Mouse (Mus musculus) hindbrain, embryonic 12.5 days (tissue): ENCODE measurements around the gene Retsat. TPM values are rescaled to one million over a fixed set of nuclear protein-coding genes. Genes with fewer than 3 reads are reported as not detected.

Experiments
- ATAC-seq: fragments of 200-750 bp; cut with Nextera tagmentation; 2 replicates; pipeline ENCODE4 v1.8.0; 2017; ENCODE audit warnings: moderate TSS enrichment; ENCODE audit not compliant: low FRiP score
- H3K27ac ChIP-seq: fragments of 300-500 bp; sonication (generic); 2 replicates; pipeline ENCODE4 v1.5.1; 2016; ENCODE audit warnings: mild to moderate bottlenecking
- H3K27me3 ChIP-seq: fragments of 300-500 bp; sonication (generic); 2 replicates; pipeline ENCODE4 v1.6.1; 2016; ENCODE audit warnings: mild to moderate bottlenecking
- H3K36me3 ChIP-seq: fragments of 300-500 bp; sonication (generic); 2 replicates; pipeline ENCODE4 v1.6.1; 2016; ENCODE audit warnings: mild to moderate bottlenecking
- H3K4me1 ChIP-seq: fragments of 300-500 bp; sonication (generic); 2 replicates; pipeline ENCODE4 v1.6.1; 2016
- H3K4me2 ChIP-seq: fragments of 300-500 bp; sonication (generic); replicated peaks from 2 replicates; pipeline ENCODE4 v1.6.1; 2016; ENCODE audit warnings: mild to moderate bottlenecking
- H3K4me3 ChIP-seq: fragments of 300-500 bp; sonication (generic); 2 replicates; pipeline ENCODE4 v1.5.1; 2016; ENCODE audit warnings: mild to moderate bottlenecking
- H3K9ac ChIP-seq: fragments of 300-500 bp; sonication (generic); 2 replicates; pipeline ENCODE4 v1.6.1; 2016; ENCODE audit warnings: mild to moderate bottlenecking, moderate library complexity
- H3K9me3 ChIP-seq: fragments of 300-500 bp; sonication (generic); replicated peaks from 2 replicates; pipeline ENCODE4 v1.6.1; 2016; ENCODE audit warnings: mild to moderate bottlenecking
- WGBS: fragments of 180-500 bp; shearing (Covaris S2); methylation state at CpG from one replicate; pipeline ENCODE4 v1.1.7; 2016; 5-methylcytosine and 5-hydroxymethylcytosine counted together
- polyA plus RNA-seq: library from polyadenylated mRNA; unstranded; fragments of >200 nt; fragmentation: Nextera tagmentation; extraction: Ambion mirVana; gene quantifications from 2 replicates; pipeline ENCODE4 v1.2.1, GENCODE M21; 2016

Retsat gene
- polyA plus RNA-seq, 1 experiment from 2014 or later, result 5.8 TPM

DNA sequence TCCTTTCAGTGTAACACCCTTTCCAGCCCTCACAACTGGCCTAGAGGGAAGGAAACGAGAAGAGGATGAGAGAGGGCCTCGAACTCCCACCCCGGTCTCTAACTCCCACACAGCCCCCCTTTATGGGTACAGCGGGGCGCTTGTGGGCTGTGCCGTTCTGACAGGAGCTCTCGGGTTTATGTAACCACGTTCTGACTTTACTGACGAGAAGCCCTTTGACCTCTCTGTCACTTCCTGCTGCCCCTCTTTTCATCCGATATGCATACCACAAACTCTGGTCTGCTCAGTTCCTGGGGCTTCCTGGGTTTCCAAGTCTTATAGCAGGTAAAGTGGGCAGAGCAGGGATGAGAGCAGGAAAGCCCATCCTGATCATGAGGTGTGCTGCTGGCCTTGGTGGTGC, 36.0 kb downstream of the Retsat start:
- Histone ChIP-seq H3K27me3 (no peaks in the 10 kb centered on the region), H3K4me1 (no peaks in the 10 kb centered on the region), H3K36me3 (peaks cover 26% of the 10 kb centered on the region; the same call in 1 of the 2 replicates), H3K4me3 (no peak overlapping the region), H3K4me2 (no peak overlapping the region), H3K9me3 (no peaks in the 10 kb centered on the region), H3K9ac (no peak overlapping the region), H3K27ac (no peak overlapping the region)
- ATAC-seq, result no peak
- WGBS, result 76% methylated on average over 10 of the region's 10 CpGs

DNA sequence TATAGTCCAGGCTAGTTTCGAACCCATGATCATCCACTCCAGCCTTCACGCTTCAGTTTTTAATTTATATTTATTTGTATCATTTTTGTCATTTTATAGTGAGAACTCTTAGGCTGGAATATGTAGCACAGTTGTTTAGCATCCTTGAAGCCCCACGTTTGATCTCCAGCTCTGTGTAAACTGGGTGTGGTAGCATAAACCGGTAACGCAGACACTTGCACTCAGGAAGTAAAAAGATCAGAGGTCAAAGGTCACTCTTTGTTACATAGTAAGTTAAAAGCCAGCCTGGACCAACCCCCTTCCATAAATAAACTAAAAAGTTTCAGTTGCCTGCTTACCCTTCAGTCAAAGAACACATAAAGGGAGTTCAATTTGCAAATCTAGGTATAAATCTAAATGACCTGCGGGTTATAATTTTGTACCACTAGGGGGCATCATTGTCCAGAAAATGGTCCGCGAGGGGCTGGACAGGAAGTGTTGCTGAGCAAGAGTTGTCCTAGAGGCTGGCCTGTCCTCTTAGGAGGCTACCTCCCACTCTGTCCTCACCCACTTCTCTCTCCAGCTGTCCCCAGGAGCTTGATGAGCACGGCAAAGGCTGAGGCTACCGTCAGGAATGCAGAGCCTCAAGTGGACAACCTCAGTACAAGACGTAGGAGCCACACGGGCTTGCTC, 37.6 kb downstream of the Retsat start:
- Histone ChIP-seq H3K4me3 (no peak overlapping the region), H3K36me3 (peaks cover 13% of the 10 kb centered on the region; the same call in 1 of the 2 replicates), H3K27ac (no peak overlapping the region), H3K4me1 (no peaks in the 10 kb centered on the region), H3K9ac (no peak overlapping the region), H3K4me2 (no peak overlapping the region), H3K9me3 (no peaks in the 10 kb centered on the region), H3K27me3 (no peaks in the 10 kb centered on the region)
- peak; percentile 60; the same call in 1 of the 2 replicates for ATAC-seq
- WGBS, result 52% methylated on average over 12 of the region's 12 CpGs

DNA sequence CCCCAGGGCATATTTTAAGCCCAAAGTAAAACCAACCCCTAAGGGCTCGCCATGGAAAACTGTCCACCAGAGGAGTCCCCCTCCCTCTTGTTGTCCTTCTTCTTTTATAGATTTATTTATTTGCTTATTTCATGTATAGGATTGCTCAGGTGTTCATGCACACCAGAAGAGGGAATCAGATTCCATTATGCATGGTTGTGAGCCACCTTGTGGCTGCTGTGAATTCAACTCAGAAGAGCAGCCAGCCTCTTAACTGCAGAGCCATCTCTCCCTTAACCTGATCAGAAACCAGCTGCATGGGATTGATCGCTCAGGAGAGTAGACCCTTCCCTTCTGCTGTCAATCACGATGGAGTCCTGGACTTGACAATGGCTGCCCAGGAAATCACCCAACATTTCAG, 38.7 kb downstream of the Retsat start:
- Histone ChIP-seq H3K4me1 (no peaks in the 10 kb centered on the region), H3K9me3 (no peaks in the 10 kb centered on the region), H3K27ac (no peak overlapping the region), H3K9ac (no peak overlapping the region), H3K4me3 (no peak overlapping the region), H3K36me3 (peaks cover 3% of the 10 kb centered on the region; the same call in 1 of the 2 replicates), H3K4me2 (no peak overlapping the region), H3K27me3 (no peaks in the 10 kb centered on the region)
- WGBS, result 83% methylated on average over 3 of the region's 3 CpGs
- ATAC-seq, result no peak

DNA sequence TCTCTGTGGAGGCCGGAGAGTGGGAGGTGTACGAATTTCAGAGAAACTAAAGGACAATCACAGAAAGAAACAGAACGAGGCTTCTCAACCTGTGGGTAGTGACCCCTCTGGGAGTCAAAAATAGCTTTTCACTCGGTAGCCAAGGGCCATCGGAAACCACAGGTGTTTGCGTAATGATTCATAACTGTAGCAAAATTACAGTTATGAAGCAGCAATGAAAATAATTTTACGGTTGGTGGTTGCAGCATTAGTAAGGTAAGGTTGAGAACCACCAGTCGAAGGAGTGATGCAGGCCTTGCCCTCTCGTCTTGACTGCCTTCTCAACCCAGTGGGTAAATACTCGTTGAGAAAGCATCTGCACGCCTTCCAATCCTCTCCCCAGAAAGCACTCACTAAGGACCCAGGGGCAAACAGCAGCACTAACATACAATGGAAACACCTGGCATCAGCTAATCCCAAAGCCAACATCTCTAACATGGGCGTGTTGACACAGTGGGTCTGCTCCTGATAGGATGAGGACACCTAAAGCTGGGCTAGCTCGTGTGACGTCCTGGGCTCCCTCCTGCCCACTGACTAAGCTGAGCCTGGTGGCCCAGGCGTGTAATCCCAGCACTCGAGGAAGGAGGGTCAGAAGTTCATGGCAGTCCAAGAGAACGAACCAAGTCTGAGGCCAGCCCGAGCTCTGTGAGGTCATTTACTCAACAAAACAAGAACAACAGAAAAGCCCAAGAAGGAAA, 43.1 kb downstream of the Retsat start:
- H3K36me3 ChIP-seq, result no peaks in the 10 kb centered on the region
- WGBS, result 84% methylated on average over 18 of the region's 18 CpGs
- no peak overlapping the region for H3K4me3 ChIP-seq

DNA sequence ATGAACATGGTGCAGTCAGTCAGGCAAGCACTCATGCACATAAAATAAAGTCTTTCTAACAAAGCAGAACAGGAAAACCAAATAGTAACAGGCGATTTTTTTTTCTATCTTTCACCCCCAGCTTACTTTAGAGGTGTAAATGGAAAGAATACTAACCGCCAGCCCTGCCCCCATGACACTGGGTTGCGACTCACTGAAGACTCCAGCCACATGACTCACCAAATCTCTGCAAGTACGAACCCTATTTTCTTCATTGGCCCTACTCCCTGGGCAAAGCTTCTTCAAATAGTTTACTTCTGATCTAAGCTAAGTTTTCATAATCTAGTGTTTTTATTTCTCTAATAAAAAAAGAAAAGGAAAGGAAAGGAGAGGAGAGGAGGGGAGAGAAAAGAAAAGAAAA, 46.3 kb downstream of the Retsat start:
- Histone ChIP-seq H3K4me3 (no peak overlapping the region), H3K27ac (no peak overlapping the region), H3K9me3 (no peaks in the 10 kb centered on the region), H3K36me3 (no peaks in the 10 kb centered on the region), H3K27me3 (no peaks in the 10 kb centered on the region), H3K9ac (no peak overlapping the region), H3K4me2 (no peak overlapping the region), H3K4me1 (peaks cover 7% of the 10 kb centered on the region; the same call in 1 of the 2 replicates)
- WGBS, result 87% methylated on average over 4 of the region's 4 CpGs
- no peak for ATAC-seq

More for the DNA sequence above, 43.1 kb downstream of the Retsat start:
- Histone ChIP-seq H3K27ac (no peak overlapping the region), H3K4me1 (no peaks in the 10 kb centered on the region), H3K27me3 (no peaks in the 10 kb centered on the region), H3K9ac (no peak overlapping the region), H3K4me2 (no peak overlapping the region), H3K9me3 (no peaks in the 10 kb centered on the region)
- no peak for ATAC-seq

DNA sequence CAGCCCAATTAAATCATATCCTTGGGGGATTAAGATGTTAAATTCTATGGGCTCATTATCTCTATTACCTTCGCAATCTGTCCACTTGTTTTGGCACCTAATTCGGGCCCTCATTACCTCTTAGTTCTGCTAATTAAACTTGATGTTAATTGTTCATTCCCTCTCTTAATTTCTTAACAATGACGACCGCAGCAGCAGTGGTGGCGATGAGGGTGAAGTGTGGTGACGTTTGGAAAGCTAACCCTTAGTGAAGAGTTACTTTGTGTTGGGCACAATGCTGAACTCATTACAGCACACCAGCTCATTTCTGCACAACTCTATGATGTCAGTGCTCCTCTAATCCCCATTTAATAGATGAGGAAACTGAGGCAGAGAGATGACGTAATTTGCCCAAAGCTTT, 47.1 kb downstream of the Retsat start:
- Histone ChIP-seq H3K4me3 (no peak overlapping the region), H3K4me2 (no peak overlapping the region), H3K36me3 (no peaks in the 10 kb centered on the region), H3K9me3 (no peaks in the 10 kb centered on the region), H3K4me1 (peaks cover 7% of the 10 kb centered on the region; the same call in 1 of the 2 replicates), H3K9ac (no peak overlapping the region), H3K27ac (no peak overlapping the region), H3K27me3 (no peaks in the 10 kb centered on the region)
- no peak for ATAC-seq
- 84% methylated on average over 7 of the region's 7 CpGs for WGBS

DNA sequence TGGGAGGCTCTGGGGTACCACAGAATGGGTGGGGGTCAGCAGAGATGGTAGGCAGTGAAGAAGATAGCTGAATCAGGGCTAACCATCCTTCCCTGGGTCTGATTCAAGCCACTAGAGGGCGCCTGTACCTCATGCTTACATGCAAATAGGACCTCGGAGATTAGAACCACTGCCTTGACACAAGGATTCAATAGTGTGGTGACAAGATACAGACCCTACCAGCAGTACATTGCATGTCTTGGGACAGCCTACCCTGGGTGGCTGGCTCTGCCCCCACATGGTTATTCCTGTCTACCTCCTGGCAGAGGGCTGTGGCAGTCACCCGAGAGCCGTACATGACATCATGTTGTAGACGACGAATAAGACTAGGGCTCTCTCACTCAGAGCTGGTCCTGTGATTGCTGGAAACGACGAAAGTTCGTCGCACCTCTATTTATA, 49.1 kb downstream of the Retsat start:
- Histone ChIP-seq H3K9ac (no peak overlapping the region), H3K27me3 (no peaks in the 10 kb centered on the region), H3K4me3 (no peak overlapping the region), H3K4me1 (peaks cover 7% of the 10 kb centered on the region; the same call in 1 of the 2 replicates), H3K36me3 (no peaks in the 10 kb centered on the region), H3K4me2 (no peak overlapping the region), H3K9me3 (no peaks in the 10 kb centered on the region), H3K27ac (no peak overlapping the region)
- ATAC-seq, result peak; percentile 69
- 62% methylated on average over 10 of the region's 10 CpGs for WGBS

DNA sequence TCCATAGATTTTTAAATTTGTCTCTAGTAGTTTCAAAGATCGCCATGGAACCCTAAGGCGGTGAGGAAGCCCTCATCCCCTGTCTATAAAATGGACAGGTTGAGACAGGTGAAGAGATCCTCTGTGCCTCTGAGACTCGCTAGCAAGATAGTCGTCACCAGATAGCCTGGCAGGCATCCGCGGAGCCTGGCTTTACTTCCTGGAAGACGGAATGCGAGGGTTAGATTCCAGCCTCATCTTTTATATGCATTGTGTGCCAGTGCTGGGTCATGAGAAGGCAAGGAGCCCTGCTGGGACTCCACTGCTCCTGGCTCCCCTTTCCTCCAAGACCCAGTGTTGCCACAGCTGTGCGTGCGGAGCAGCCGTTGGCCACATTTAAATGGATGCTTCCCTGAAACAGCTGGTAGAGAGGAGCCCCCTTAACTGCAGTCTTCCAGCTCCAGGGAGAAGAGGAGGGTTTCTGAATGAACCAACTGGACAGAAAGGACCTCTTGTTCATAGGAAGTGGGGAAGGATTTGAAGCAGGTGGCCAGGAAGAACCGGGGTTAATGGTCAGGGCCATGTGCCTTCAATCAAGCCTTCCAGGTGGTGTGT, 49.8 kb downstream of the Retsat start:
- Histone ChIP-seq H3K27me3 (no peaks in the 10 kb centered on the region), H3K4me2 (no peak overlapping the region), H3K27ac (no peak overlapping the region), H3K36me3 (no peaks in the 10 kb centered on the region), H3K9ac (no peak overlapping the region), H3K4me3 (no peak overlapping the region), H3K4me1 (peaks cover 7% of the 10 kb centered on the region; the same call in 1 of the 2 replicates), H3K9me3 (no peaks in the 10 kb centered on the region)
- 50% methylated on average over 12 of the region's 12 CpGs for WGBS
- no peak for ATAC-seq

DNA sequence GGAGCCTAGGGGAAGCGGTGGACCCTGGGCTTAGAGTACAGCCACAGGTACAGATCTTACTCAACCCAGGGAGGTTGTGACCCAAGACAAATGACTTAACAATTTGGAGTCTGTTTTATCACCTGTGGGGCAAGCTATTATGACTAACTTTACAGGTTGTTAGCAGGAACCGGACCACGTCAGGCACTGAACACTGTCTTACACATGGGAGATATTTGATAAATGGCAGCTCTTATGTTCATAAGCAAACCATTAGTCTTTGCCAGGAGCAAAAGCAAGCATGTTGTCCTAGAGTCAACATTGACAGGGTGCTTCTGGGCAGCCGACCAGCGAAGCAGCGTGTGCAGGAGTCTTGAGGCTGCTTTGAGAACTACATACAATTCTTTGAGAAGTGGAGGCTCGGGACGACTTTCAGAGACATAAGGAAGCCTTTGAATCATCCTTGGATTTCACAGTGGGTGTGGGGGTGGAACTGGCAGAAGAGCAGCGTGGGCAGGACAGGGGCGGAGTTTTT, 52.1 kb downstream of the Retsat start:
- Histone ChIP-seq H3K4me2 (no peak overlapping the region), H3K27me3 (no peaks in the 10 kb centered on the region), H3K9me3 (no peaks in the 10 kb centered on the region), H3K9ac (no peak overlapping the region), H3K36me3 (no peaks in the 10 kb centered on the region), H3K4me3 (no peak overlapping the region), H3K4me1 (peaks cover 12% of the 10 kb centered on the region; the same call in 1 of the 2 replicates), H3K27ac (no peak overlapping the region)
- no peak for ATAC-seq
- WGBS, result 77% methylated on average over 10 of the region's 10 CpGs

DNA sequence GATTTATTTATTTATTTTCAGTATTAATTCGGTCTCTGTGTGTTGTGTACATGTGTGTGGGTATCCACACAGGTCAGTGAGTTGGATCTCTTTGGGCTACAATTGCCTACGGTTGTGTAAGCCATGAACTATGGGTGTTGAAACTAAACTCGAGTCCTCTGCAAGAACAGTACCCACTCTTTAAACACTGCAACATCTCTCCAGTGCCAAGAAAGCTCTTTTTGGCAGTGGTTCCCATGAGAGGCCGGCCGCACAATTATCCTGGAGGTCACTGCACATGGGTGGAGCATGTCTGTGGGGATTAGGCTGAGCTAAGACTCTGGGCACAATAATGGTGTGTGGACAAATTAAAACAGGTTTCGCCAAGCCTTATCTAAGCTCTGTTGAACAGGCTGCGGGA, 55.1 kb downstream of the Retsat start:
- Histone ChIP-seq H3K27me3 (no peaks in the 10 kb centered on the region), H3K36me3 (no peaks in the 10 kb centered on the region), H3K9me3 (no peaks in the 10 kb centered on the region), H3K27ac (no peak overlapping the region), H3K9ac (no peak overlapping the region), H3K4me2 (no peak overlapping the region), H3K4me1 (peaks cover 15% of the 10 kb centered on the region; the same call in 1 of the 2 replicates), H3K4me3 (no peak overlapping the region)
- no peak for ATAC-seq
- 82% methylated on average over 7 of the region's 7 CpGs for WGBS

DNA sequence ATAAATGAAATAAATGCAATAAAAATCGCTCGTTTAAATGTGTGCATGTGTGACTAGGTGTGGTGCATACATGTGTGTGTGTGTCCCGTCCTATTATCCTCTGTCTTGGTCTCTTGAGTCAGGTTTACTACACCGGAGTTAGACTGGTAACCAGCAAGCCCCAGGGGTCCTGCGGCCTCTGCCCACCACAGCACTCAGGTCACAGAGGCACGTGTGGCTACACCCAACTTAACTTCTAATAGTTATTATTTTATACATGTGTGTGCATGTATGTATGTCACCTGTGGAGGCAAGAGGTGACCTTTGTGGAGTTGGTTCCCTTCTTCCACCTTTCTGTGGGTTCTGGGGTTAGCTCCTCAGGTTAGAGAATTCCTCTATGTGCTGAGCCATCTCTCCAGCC, 56.1 kb downstream of the Retsat start:
- Histone ChIP-seq H3K4me3 (no peak overlapping the region), H3K36me3 (no peaks in the 10 kb centered on the region), H3K4me1 (peaks cover 13% of the 10 kb centered on the region; the same call in 1 of the 2 replicates), H3K9me3 (no peaks in the 10 kb centered on the region), H3K9ac (no peak overlapping the region), H3K27ac (no peak overlapping the region), H3K4me2 (no peak overlapping the region), H3K27me3 (no peaks in the 10 kb centered on the region)
- no peak for ATAC-seq
- WGBS, result 87% methylated on average over 6 of the region's 6 CpGs
